Mouse (Mus musculus) testis, adult 2 months (tissue): ENCODE data around the gene Srf.

Experiments used
- CTCF ChIP-seq: fragments of 200-500 bp; IDR thresholded peaks from 2 replicates; pipeline ENCODE4 v1.5.1; 2012; ENCODE audit warnings: low read depth, mild to moderate bottlenecking, inconsistent platforms, low read length, moderate library complexity; ENCODE audit not compliant: control insufficient read depth, insufficient read depth, insufficient replicate concordance
- POLR2A ChIP-seq: fragments of 200-500 bp; IDR thresholded peaks from 2 replicates; pipeline ENCODE4 v1.6.1; 2012; ENCODE audit warnings: low read depth, mild to moderate bottlenecking, inconsistent platforms, low read length, moderate library complexity; ENCODE audit not compliant: control insufficient read depth

- TF ChIP-seq CTCF (no peak), POLR2A (no peak)
Measured at GRCm38 (mm10) chr17:46546591-46546990, 9.4 kb downstream of the Srf start.
